Mouse (Mus musculus): ENCODE data around the gene Cnnm2. TPM values are rescaled to one million over a fixed set of nuclear protein-coding genes. Genes with fewer than 3 reads are reported as not detected.

Gene Cnnm2
- polyA plus RNA-seq, 1 experiment from 2014 or later = 2.4 TPM

- Histone ChIP-seq H3K9me3 (replicated peaks) (no peaks in the 10 kb centered on the region), H3K4me1 (replicated peaks) (peaks cover 18% of the 10 kb centered on the region), H3K9ac (no peak overlapping the region), H3K27me3 (no peaks in the 10 kb centered on the region), H3K4me3 (no peak overlapping the region), H3K27ac (no peak overlapping the region), H3K4me2 (no peak overlapping the region), H3K36me3 (no peaks in the 10 kb centered on the region)
- no peak for ATAC-seq (replicated peaks; ENCODE audit: insufficient number of reproducible peaks, insufficient read depth, low FRiP score, low read depth)
- 62% methylated on average over 9 of the region's 9 CpGs for WGBS
Observed at GRCm38 (mm10) chr19:46849443-46849997, 88.1 kb downstream of the Cnnm2 start.

GRCm38 (mm10) chr19:46856232-46856631 lies 94.8 kb downstream of the Cnnm2 start:
- Histone ChIP-seq H3K27me3 (no peaks in the 10 kb centered on the region), H3K4me1 (replicated peaks) (peaks cover 27% of the 10 kb centered on the region), H3K4me3 (no peak overlapping the region), H3K9me3 (replicated peaks) (no peaks in the 10 kb centered on the region), H3K9ac (no peak overlapping the region), H3K27ac (no peak overlapping the region), H3K36me3 (no peaks in the 10 kb centered on the region), H3K4me2 (no peak overlapping the region)
- no peak for ATAC-seq (replicated peaks; ENCODE audit: insufficient number of reproducible peaks, insufficient read depth, low FRiP score, low read depth)
- WGBS = 41% methylated on average over 6 of the region's 6 CpGs

- H3K4me1 ChIP-seq (replicated peaks) = peaks cover 27% of the 10 kb centered on the region
- WGBS = 41% methylated on average over 10 of the region's 10 CpGs
- H3K36me3 ChIP-seq = no peaks in the 10 kb centered on the region
- ATAC-seq (replicated peaks; ENCODE audit: insufficient number of reproducible peaks, insufficient read depth, low FRiP score, low read depth) = no peak
- no peaks in the 10 kb centered on the region for H3K27me3 ChIP-seq
- H3K27ac ChIP-seq = no peak overlapping the region
- no peak overlapping the region for H3K4me2 ChIP-seq
- H3K9me3 ChIP-seq (replicated peaks) = no peaks in the 10 kb centered on the region
- no peak overlapping the region for H3K4me3 ChIP-seq
- no peak overlapping the region for H3K9ac ChIP-seq
Observed at GRCm38 (mm10) chr19:46856780-46857179, 95.4 kb downstream of the Cnnm2 start.

- peaks cover 29% of the 10 kb centered on the region for H3K4me1 ChIP-seq (replicated peaks)
- H3K36me3 ChIP-seq = no peaks in the 10 kb centered on the region
- no peak overlapping the region for H3K4me2 ChIP-seq
- H3K27ac ChIP-seq = no peak overlapping the region
- H3K9me3 ChIP-seq (replicated peaks) = no peaks in the 10 kb centered on the region
- 0 out of 2 replicates have a peak, but pooled peaks have one; percentile 42 for ATAC-seq (replicated peaks; ENCODE audit: insufficient number of reproducible peaks, insufficient read depth, low FRiP score, low read depth)
- H3K9ac ChIP-seq = no peak overlapping the region
- H3K27me3 ChIP-seq = no peaks in the 10 kb centered on the region
- H3K4me3 ChIP-seq = no peak overlapping the region
- 50% methylated on average over 9 of the region's 9 CpGs for WGBS
Observed at GRCm38 (mm10) chr19:46857277-46857989, 96.0 kb downstream of the Cnnm2 start.

- Histone ChIP-seq H3K27ac (no peak overlapping the region), H3K36me3 (no peaks in the 10 kb centered on the region), H3K27me3 (no peaks in the 10 kb centered on the region), H3K9ac (no peak overlapping the region), H3K4me2 (no peak overlapping the region), H3K4me3 (no peak overlapping the region), H3K9me3 (replicated peaks) (no peaks in the 10 kb centered on the region), H3K4me1 (replicated peaks) (peaks cover 35% of the 10 kb centered on the region)
- no peak for ATAC-seq (replicated peaks; ENCODE audit: insufficient number of reproducible peaks, insufficient read depth, low FRiP score, low read depth)
- WGBS = 82% methylated on average over 7 of the region's 7 CpGs
Observed at GRCm38 (mm10) chr19:46858200-46858599, 96.8 kb downstream of the Cnnm2 start.

- Histone ChIP-seq H3K4me3 (no peak overlapping the region), H3K9ac (no peak overlapping the region), H3K27ac (no peak overlapping the region), H3K4me2 (no peak overlapping the region), H3K36me3 (no peaks in the 10 kb centered on the region), H3K9me3 (replicated peaks) (no peaks in the 10 kb centered on the region), H3K4me1 (replicated peaks) (peaks cover 20% of the 10 kb centered on the region), H3K27me3 (no peaks in the 10 kb centered on the region)
- 26% methylated on average over 3 of the region's 3 CpGs for whole genome bisulfite sequencing
- no peak for ATAC-seq (replicated peaks; ENCODE audit: insufficient number of reproducible peaks, insufficient read depth, low FRiP score, low read depth)
Observed at GRCm38 (mm10) chr19:46862556-46862955, 101.2 kb downstream of the Cnnm2 start.

- H3K9me3 ChIP-seq (replicated peaks) = no peaks in the 10 kb centered on the region
- peaks cover 17% of the 10 kb centered on the region for H3K4me1 ChIP-seq (replicated peaks)
- H3K4me2 ChIP-seq = no peak overlapping the region
- ATAC-seq (replicated peaks; ENCODE audit: insufficient number of reproducible peaks, insufficient read depth, low FRiP score, low read depth) = no peak
- WGBS = 68% methylated on average over 17 of the region's 17 CpGs
- no peak overlapping the region for H3K4me3 ChIP-seq
- no peaks in the 10 kb centered on the region for H3K36me3 ChIP-seq
- H3K9ac ChIP-seq = no peak overlapping the region
- H3K27ac ChIP-seq = no peak overlapping the region
- no peaks in the 10 kb centered on the region for H3K27me3 ChIP-seq
Observed at GRCm38 (mm10) chr19:46863236-46863927, 102.0 kb downstream of the Cnnm2 start.

- ATAC-seq (replicated peaks; ENCODE audit: insufficient number of reproducible peaks, insufficient read depth, low FRiP score, low read depth) = no peak
- WGBS = 55% methylated on average over 6 of the region's 6 CpGs
- no peaks in the 10 kb centered on the region for H3K9me3 ChIP-seq (replicated peaks)
Observed at GRCm38 (mm10) chr19:46864079-46864478, 102.7 kb downstream of the Cnnm2 start.

GRCm38 (mm10) chr19:46864731-46865331 lies 103.4 kb downstream of the Cnnm2 start:
- Histone ChIP-seq H3K4me2 (no peak overlapping the region), H3K27me3 (no peaks in the 10 kb centered on the region), H3K4me1 (replicated peaks) (peaks cover 19% of the 10 kb centered on the region), H3K9me3 (replicated peaks) (no peaks in the 10 kb centered on the region), H3K4me3 (no peak overlapping the region), H3K9ac (no peak overlapping the region), H3K27ac (no peak overlapping the region), H3K36me3 (no peaks in the 10 kb centered on the region)
- no peak for ATAC-seq (replicated peaks; ENCODE audit: insufficient number of reproducible peaks, insufficient read depth, low FRiP score, low read depth)
- WGBS = 34% methylated on average over 6 of the region's 6 CpGs

More at GRCm38 (mm10) chr19:46864079-46864478, 102.7 kb downstream of the Cnnm2 start:
- Histone ChIP-seq H3K27me3 (no peaks in the 10 kb centered on the region), H3K4me1 (replicated peaks) (peaks cover 17% of the 10 kb centered on the region), H3K27ac (no peak overlapping the region), H3K36me3 (no peaks in the 10 kb centered on the region), H3K9ac (no peak overlapping the region), H3K4me2 (no peak overlapping the region), H3K4me3 (no peak overlapping the region)

GRCm38 (mm10) chr19:46865381-46865780 lies 104.0 kb downstream of the Cnnm2 start:
- no peaks in the 10 kb centered on the region for H3K36me3 ChIP-seq
- 58% methylated on average over 4 of the region's 4 CpGs for WGBS
- H3K27ac ChIP-seq = no peak overlapping the region
- H3K27me3 ChIP-seq = no peaks in the 10 kb centered on the region
- no peaks in the 10 kb centered on the region for H3K9me3 ChIP-seq (replicated peaks)
- no peak overlapping the region for H3K4me2 ChIP-seq
- H3K4me3 ChIP-seq = no peak overlapping the region
- ATAC-seq (replicated peaks; ENCODE audit: insufficient number of reproducible peaks, insufficient read depth, low FRiP score, low read depth) = no peak
- no peak overlapping the region for H3K9ac ChIP-seq
- H3K4me1 ChIP-seq (replicated peaks) = peaks cover 19% of the 10 kb centered on the region

GRCm38 (mm10) chr19:46869049-46869448 lies 107.7 kb downstream of the Cnnm2 start:
- Histone ChIP-seq H3K4me1 (replicated peaks) (peaks cover 7% of the 10 kb centered on the region), H3K9me3 (replicated peaks) (no peaks in the 10 kb centered on the region), H3K4me3 (no peak overlapping the region), H3K9ac (no peak overlapping the region), H3K27ac (no peak overlapping the region), H3K36me3 (no peaks in the 10 kb centered on the region), H3K27me3 (no peaks in the 10 kb centered on the region), H3K4me2 (no peak overlapping the region)
- no peak for ATAC-seq (replicated peaks; ENCODE audit: insufficient number of reproducible peaks, insufficient read depth, low FRiP score, low read depth)
- 55% methylated on average over 11 of the region's 11 CpGs for WGBS

All from heart, embryonic 15.5 days (tissue).